Mouse (Mus musculus) neutrophil, adult 5-6 weeks (primary cell): ENCODE measurements around the gene Pwp2. TPM values are rescaled to one million over a fixed set of nuclear protein-coding genes. Genes with fewer than 3 reads are reported as not detected.

Source experiments
- ATAC-seq: fragments of 151-379, 151-347 bp; 2 replicates; pipeline ENCODE4 v1.8.0; 2017; ENCODE audit warnings: mild to moderate bottlenecking, moderate TSS enrichment; ENCODE audit not compliant: insufficient number of reproducible peaks, poor library complexity, low FRiP score, severe bottlenecking; ENCODE audit errors: extremely low read depth
- total RNA-seq: library from RNA; stranded (forward); fragments of 200-1000 nt; gene quantifications from 2 replicates; pipeline ENCODE4 v1.2.3, GENCODE M21; 2017

The Pwp2 gene
- total RNA-seq, 1 experiment from 2014 or later: 10.7 TPM

DNA sequence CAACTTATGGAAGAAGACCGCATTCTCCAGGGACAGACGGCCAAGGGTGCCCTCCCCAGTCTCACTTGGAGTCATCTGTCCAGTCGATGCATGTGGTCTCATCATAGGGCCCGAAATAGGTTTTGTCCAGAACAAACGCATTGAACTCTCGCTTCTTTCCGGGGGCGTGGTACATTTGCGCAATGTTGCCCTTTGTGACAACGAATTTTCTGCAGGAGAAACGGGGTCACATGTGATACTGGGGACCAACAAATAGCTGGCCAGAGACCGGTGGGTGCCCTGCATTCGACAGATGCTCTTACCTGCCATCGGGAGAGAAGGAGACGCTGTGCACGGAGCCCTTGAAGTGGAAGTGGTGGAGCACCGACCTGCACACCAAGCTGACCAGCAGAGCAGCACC lies 2.6 kb downstream of the Pwp2 start:
- no peak for ATAC-seq

DNA sequence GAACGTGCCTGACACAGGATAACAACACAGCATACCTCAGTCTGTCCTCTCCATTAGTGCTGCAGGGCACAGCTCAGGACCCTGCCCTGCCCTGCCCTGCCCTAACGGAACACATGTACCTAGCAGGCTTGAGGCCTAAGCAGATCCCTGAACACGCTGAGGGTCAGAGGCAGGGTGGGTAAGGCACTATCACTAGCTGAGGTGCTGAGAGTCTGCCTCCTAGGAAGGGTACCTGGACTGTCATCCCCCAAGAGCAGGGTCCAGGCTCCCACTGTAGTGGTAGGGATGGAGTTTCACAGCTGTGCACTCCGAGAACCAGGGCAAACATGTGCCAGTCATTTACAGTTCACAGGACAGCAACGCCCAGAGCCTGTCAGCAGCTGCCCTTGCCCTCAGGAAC lies 10.5 kb downstream of the Pwp2 start:
- no peak for ATAC-seq

DNA sequence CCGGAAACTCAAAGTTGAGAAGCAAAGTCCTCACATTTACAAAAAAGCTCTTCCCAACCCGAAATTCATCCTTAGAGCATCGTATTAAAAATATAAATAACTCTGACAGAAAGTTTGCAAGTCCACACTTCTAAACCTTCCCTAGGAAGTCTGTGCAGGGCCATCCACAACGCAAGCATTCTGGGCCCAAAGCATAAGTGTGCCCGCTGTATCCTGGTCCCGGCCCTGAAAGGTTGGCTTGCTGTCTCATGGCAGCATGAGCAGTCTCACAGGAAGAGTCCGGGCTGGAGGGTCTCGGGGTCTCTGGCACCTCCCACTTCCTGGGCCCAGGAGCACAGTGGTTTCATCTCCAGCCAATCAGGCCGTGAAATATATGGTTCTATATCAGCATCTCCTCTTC lies 13.4 kb downstream of the Pwp2 start:
- ATAC-seq: no peak

DNA sequence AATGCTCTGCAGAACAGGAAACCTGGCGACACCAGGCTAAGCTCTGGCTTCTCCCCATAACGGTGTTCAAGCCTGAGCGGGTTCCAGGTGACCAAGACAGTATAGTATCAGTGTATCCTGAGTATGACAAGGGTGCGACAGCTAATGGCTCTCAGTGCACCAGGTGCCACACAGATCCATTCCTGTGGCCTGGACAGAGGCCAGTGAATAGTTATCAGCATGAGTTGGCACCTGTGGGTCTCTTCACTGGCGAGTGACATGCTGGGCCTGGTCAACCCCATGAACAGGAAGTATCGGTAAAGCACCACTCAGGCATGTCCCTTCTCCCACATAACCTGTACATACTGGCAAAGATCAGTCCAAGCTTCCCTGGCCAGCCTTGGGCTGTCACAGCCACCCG lies 13.9 kb downstream of the Pwp2 start:
- ATAC-seq: no peak

DNA sequence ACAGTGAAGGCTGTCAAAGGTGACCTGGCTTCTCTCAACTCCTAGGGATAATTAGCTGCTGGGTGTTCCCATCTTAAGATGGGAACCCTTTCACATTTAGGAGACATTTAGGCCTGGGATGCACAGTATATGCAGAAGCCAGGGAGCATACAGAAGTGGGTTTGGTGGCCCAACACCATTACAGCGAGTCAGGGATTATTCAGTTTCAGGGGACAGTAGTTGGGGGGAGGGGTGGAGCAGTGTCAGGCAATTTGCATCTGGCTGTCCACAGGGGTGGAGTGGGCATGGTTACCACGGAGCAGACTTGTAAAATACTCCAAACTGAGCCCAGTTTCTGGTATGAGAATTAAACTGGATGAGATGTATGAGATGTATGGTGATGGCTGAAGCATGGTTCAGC lies 14.5 kb downstream of the Pwp2 start:
- ATAC-seq: no peak

DNA sequence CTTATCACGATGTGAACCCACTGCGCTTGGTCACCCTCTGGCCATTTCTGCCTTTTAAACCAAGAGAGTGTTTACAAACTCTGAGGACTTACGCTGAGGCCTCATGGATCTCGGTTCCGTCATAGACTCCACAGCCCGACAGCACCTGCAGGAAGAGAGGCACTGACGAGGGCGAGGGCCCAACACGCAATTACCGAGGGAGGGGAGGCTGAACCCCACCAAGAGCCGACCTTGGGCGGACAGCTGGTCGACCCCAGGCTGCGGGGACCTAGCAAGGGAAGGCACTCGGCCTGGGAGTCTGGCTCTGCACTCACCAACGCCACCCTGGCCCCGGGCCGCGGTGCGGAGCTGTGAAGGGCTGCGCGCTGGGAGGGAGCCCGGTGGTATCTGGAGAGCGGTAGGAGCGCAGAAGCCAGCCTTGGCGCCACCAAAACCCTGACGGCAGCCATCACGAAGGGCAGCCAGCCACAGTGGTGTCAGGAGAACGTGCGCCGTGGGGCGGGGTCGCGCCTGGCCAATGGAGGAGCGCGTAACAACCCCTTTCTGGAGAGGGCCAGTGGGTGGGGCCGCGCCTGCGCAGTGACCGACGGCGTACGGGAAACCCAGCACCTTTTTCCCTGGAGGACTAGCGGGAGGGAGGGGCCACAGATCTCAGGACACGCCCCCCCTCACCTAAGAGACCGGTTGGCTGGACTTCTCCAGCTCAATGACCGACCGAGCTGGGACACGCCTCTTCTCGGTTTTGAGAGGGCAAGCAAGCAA lies 15.5 kb downstream of the Pwp2 start, which contains the start of gene D10Jhu81e:
D10Jhu81e (minus strand) TSS at position 502 of the 762 bp plus-strand sequence.
- ATAC-seq: peak; percentile 89

DNA sequence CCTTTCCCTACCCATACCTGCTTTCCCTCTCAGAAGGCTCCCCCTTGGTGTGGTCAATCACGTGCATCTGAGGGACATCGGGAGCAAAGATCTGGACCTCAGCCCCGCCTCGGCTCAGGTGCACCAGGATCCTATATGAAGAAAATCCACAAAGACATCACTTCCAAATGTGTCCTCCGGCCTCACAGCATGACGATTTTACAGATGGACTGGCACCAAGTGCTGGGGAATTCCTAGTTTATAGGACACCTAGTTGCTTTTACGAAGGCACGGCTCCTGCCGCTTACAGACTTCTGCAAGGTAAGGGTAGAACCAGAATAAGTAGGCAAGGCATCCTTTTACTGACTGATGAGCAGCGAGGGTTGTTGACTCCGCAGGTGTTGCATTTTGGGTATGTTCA lies 16.2 kb downstream of the Pwp2 start:
- ATAC-seq: no peak

DNA sequence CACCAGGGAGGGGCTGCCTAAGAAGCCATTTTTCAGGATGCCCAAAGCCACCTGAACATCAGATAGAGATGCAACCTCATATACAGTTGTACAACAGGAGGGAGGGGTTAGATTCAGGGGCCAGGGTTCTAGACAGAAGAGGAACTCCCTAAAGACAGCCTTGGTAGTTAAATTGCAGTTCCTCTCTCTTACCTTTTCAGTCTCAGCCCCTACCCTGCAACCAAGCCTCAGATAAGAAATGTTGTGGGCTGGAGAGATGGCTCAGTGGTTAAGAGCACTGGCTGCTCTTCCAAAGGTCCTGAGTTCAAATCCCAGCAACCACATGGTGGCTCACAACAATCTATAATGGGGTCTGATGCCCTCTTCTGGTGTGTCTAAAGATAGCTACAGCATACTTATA lies 17.2 kb downstream of the Pwp2 start:
- ATAC-seq: no peak

DNA sequence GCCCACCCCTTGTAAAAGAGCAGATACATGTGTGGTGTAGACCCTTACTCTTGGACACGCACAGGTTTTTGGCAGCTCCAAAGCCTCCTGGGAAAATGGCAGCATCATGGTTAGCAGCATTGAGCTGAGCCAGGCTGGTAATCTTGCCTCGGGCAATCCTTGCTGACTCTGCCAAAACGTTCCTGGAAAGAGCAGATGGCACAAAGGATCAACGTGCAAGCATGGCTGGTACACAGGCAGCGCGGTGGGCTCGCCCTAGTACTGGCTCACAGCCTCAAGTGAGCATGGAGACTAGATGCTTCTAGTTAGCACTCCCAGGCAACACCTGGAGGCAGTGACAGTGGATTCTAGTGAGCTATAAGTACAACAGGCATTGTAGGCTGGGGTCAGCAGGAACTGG lies 17.6 kb downstream of the Pwp2 start:
- no peak for ATAC-seq

DNA sequence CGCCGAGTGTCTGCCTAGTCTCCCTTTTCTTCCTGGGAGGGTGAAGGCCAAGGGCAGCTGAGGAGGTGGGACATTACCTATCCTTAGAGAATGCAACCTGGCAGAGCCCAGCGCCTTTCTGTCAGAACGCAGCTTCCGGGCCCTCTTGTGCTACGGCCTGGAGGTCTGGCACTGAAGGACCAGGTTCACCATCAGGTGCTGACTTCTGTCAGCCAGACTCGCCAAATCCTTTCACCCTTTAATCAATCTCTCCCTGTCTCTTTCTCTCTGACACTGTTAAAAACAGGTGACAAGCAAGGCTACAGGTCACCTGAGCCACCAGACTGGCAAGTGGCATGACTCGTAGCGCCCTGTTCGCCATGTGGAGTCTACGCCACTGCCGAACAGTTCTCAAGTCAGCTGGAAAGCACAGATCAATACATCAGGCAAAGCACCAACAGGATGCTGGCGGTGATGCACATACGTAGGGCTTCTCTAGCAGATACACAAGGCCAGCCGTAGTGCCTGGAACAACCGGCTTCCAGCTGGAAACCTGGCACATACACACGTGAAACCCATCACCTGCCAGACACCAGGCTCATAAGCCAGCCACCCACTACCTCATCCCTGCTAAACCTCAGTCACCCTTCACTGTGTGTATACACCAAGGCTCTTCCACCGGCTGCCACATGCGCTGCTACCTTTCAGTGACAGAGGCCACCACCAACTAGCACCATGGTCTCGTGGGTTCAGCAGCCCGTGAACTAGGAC lies 19.5 kb downstream of the Pwp2 start:
- ATAC-seq: no peak

DNA sequence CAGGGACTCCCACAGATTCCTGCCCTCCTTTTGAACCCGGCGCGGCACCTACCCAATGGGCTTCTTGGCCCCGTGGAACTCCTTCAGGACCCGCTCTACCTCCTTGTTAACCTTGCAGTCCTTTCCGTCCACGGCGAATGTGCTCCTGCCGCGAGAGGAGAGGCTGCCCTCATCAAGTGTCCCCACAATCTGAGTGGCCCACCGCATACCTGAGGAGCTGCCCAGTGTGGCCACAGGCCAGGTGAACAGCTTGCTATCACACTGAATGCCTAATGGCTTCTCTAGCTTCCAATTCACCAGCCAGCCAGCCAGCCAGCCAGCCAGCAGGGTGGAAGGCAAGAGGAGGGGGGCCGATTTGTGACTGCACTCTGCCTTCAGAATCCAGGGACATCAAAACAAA lies 20.2 kb downstream of the Pwp2 start:
- no peak for ATAC-seq

DNA sequence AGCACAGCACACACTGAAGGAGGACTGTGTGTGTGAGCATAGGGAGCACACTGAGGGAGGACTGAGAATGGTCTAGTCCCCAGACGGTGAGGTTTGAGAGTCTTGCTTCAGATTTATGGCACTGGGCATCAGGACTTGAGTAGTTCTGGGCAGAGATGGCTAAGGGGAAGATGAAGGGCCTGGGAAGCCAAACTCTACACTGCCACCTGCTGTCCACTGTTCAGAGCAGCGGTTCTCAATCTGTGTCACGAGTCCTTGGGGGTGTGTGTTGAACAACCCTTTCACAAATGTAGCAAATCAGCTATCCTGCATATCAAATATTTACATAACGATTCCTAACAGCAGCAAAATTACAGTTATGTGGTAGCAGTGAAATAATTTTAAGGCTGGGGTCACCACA lies 21.0 kb downstream of the Pwp2 start:
- ATAC-seq: peak; percentile 51; the same call in 1 of the 2 replicates

DNA sequence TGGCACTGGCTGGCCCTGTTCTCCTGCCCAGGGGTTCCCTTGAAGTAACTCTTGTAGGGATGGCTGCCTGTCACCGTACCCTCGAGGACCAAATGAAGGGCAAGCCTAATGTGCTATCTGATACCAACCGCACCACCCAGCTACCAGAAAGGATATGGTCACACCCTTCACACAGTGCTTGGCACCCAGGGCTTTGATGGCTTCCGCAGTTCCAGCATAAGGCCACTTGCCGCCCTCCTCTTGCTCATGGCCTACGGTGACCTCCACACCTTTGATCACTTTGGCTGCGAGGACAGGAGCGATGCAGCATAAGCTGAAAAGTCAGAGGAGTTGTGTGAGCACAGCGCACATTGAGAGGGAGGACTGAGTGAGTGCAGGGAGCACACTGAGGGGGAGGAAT lies 21.7 kb downstream of the Pwp2 start:
- no peak for ATAC-seq

DNA sequence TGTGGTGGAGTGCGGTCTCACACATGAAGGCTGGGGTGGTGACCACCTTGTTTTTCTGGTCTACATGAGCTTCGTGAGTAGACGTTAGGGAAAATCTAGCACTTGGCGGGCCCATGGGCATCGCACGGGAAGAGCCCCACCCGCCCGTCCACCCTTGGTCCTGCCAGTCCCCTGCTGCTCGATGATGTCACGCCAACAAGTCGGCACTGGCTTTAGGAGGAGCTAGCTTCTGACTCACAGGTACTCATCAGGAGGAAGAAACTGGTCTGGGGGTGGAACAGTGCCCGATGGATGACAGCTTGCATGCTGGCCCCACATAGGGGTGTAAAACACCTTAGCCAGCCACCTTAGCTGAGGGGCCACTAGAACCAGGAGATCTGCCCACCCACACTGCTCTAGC lies 22.3 kb downstream of the Pwp2 start:
- no peak for ATAC-seq

DNA sequence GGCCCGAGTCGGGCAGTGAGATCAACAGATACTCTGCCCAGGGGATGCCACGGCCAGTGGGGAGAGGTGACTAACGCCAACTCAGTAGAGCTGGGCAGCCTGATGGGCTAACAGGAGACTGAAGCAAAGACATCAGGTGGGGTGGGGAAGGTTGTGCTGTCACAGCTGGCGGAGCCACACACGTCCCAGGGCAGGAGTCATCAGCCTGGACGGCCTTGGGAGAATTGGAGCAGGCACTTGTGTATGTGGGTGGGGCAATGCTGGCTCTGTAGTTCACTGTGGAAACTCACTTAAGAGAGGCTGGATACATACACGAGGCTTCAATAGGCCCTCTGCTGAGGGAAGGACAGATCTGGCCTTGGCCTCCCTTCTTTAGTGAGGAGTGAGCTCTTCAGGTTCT lies 23.9 kb downstream of the Pwp2 start:
- no peak for ATAC-seq

DNA sequence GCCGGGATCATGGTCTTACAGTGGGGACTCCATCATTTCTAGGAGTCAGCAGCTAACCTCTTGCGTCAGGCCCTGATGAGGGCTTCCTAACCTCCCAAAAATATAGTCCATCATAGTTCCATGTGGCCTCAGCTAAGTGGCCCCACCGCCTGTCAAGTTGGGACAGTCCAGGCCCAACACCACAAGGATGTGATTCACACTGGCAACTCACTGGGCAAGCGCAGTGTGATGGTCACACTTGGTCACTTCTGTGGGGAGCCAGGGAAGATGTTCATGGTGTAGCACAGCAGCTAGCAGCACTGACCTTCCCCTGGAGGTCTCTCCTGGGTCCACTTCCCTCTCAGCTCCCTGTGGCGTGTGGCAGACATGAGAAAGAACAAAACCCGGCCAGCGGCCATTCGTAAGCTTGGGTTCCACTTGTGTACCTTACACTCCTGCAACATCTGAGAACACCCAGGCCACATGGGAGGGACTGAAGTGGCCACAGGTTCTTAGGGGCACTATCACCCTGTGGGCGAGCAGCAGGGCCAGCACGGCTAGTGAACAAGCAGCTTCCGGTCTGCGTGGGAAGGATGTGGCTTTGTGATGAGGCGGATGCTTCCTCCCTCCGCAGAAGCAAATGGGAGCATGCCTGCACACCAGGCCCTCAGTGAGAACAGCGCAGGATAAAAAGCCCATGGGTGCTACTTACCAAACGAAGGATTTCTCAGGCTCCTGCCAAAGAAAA lies 24.4 kb downstream of the Pwp2 start:
- peak; percentile 25; the same call in 1 of the 2 replicates for ATAC-seq

DNA sequence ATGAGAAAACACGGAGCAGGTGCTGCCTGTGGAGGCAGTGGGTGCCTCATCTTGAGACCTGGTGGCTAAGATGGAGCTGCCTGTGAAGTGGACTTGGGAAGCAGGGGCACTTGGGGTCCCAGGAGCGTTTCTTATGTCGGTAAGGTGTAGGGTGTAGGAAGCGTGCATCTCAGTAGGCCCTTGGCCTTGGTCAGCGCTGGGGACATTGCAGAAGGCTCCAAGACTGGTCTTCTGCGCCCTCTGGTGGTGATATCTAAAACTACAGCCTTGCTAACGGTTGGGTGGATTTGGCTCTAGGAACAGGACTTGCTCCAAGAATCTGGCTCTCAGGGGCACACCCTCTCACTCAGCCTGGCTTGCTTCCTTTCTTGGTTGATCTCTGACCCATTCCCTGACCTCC lies 25.0 kb downstream of the Pwp2 start:
- ATAC-seq: peak; percentile 68

DNA sequence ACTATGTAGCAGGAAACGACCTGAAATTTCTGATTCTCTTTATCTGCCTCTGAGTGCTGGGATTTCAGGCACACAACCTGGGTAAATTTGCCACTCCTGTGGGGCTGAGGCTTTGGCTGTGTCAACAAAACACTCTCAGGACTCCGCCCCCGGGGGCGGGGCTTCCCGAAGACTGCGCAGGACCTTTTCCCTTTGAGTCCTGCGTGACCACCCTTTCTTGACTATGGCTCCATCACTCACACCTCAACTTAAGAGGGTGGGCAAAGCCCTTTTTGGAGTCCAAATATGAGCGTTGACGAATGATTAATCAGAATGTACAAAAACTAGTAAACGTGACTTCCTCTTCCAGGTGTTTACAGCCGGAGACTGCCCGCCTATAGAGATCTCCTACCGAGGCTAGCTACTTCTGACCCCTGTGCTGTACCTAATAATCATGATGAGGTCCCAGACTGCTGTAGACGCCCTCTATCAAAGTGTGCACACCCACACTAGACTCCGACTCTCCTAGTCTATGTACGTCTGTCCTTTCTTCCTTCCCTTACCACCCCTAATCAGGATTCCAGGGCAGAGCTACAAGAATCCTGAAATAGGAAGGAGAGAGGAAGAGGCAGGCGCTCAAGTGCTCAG lies 25.6 kb downstream of the Pwp2 start:
- ATAC-seq: peak; percentile 22

DNA sequence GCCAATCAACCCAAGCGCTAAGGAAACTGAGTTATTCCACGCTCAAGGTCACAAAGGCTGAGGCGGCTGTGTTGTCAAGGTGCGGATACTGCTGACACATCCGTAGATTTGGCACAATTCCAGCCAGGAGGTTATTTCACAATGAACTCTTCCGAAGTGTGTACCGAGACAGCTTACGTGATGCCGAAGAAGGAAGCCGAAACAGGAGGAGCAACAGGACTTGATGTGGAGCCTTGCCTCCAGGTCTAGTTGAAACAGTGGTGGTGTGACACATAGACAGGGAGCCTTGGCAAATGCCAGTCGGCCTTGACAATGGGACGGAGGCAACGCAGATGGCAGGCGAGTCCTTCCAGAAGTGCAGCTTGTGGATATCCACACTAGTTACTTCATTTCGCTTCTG lies 26.9 kb downstream of the Pwp2 start:
- ATAC-seq: no peak
